Mouse (Mus musculus) kidney, embryonic 16.5 days (tissue): ENCODE data around the gene Nck2. TPM values are rescaled to one million over a fixed set of nuclear protein-coding genes. Genes with fewer than 3 reads are reported as not detected.

Source experiments
- polyA plus RNA-seq: library from polyadenylated mRNA; unstranded; fragments of >200 nt; fragmentation: Nextera tagmentation; extraction: Ambion mirVana; gene quantifications from 2 replicates; pipeline ENCODE4 v1.2.1, GENCODE M21; 2015

Nck2 gene
- polyA plus RNA-seq, 1 experiment from 2014 or later = 44.5 TPM

Other genes starting within 250 kb of the Nck2 start
- 101 and 104 TPM in 2 replicates for gene Fhl2, start 247.6 kb upstream of the Nck2 start, polyA plus RNA-seq